Mouse (Mus musculus) T-helper 2 cell (primary cell): ENCODE measurements around the gene Pcp4.
"Not testable (repeated sequence)": the region's sequence is repeated elsewhere in the genome, so short reads cannot be mapped to it uniquely, and the experiment has no call there.

Experiments used
- in situ Hi-C: fragments of 300-600 bp; cut with MboI, MseI; formaldehyde crosslinking; loops from one replicate; pipeline ENCODE4 v1.15.1; 2025; ENCODE audit warnings: high pct_unique_total_duplicates

Gene Pcp4

GRCm38 (mm10) chr16:96467445-96467844, at the start of gene Pcp4:
Gene Pcp4, plus strand, starts transcription at chr16:96467606.
- in situ Hi-C loops, result no loop called here

GRCm38 (mm10) chr16:96425044-96425443, 42.4 kb upstream of the Pcp4 start:
- in situ Hi-C loops, result no loop called here

- in situ Hi-C loops, result no loop called here
Measured at GRCm38 (mm10) chr16:96426671-96427070, 40.7 kb upstream of the Pcp4 start.

GRCm38 (mm10) chr16:96429046-96429445, 38.4 kb upstream of the Pcp4 start:
- in situ Hi-C loops, result no loop called here

- in situ Hi-C loops, result no loop called here
Measured at GRCm38 (mm10) chr16:96433266-96433665, 34.1 kb upstream of the Pcp4 start.

GRCm38 (mm10) chr16:96434024-96434785, 33.2 kb upstream of the Pcp4 start:
- in situ Hi-C loops, result no loop called here

GRCm38 (mm10) chr16:96438946-96439345, 28.5 kb upstream of the Pcp4 start:
- in situ Hi-C loops, result no loop called here

- in situ Hi-C loops, result no loop called here
Measured at GRCm38 (mm10) chr16:96439682-96440081, 27.7 kb upstream of the Pcp4 start.

- in situ Hi-C loops, result no loop called here
Measured at GRCm38 (mm10) chr16:96440871-96441270, 26.5 kb upstream of the Pcp4 start.

GRCm38 (mm10) chr16:96441826-96442225, 25.6 kb upstream of the Pcp4 start:
- in situ Hi-C loops, result no loop called here

GRCm38 (mm10) chr16:96443468-96443867, 23.9 kb upstream of the Pcp4 start, which contains the start of gene Itgb2l:
Gene Itgb2l, minus strand, starts transcription at chr16:96443619.
- in situ Hi-C loops, result no loop called here

- in situ Hi-C loops, result not testable (repeated sequence)
Measured at GRCm38 (mm10) chr16:96450871-96451270, 16.5 kb upstream of the Pcp4 start.

GRCm38 (mm10) chr16:96454086-96454485, 13.3 kb upstream of the Pcp4 start:
- in situ Hi-C loops, result no loop called here

GRCm38 (mm10) chr16:96457612-96458011, 9.8 kb upstream of the Pcp4 start:
- in situ Hi-C loops, result no loop called here

- in situ Hi-C loops, result no loop called here
Measured at GRCm38 (mm10) chr16:96459356-96459755, 8.1 kb upstream of the Pcp4 start.

- in situ Hi-C loops, result no loop called here
Measured at GRCm38 (mm10) chr16:96460788-96461187, 6.6 kb upstream of the Pcp4 start.

- in situ Hi-C loops, result no loop called here
Measured at GRCm38 (mm10) chr16:96468011-96468410, 605 bp downstream of the Pcp4 start.

GRCm38 (mm10) chr16:96468698-96469097, 1.3 kb downstream of the Pcp4 start:
- in situ Hi-C loops, result no loop called here

GRCm38 (mm10) chr16:96469640-96470039, 2.2 kb downstream of the Pcp4 start:
- in situ Hi-C loops, result no loop called here

GRCm38 (mm10) chr16:96472361-96472760, 5.0 kb downstream of the Pcp4 start:
- in situ Hi-C loops, result no loop called here

- in situ Hi-C loops, result no loop called here
Measured at GRCm38 (mm10) chr16:96472816-96473215, 5.4 kb downstream of the Pcp4 start.

- in situ Hi-C loops, result no loop called here
Measured at GRCm38 (mm10) chr16:96474185-96474584, 6.8 kb downstream of the Pcp4 start.

- in situ Hi-C loops, result no loop called here
Measured at GRCm38 (mm10) chr16:96481791-96482190, 14.4 kb downstream of the Pcp4 start.
